Mouse (Mus musculus): ENCODE data around the gene Ifi203.
"Not testable (repeated sequence)": the region's sequence is repeated elsewhere in the genome, so short reads cannot be mapped to it uniquely, and the experiment has no call there.

Gene Ifi203

DNA sequence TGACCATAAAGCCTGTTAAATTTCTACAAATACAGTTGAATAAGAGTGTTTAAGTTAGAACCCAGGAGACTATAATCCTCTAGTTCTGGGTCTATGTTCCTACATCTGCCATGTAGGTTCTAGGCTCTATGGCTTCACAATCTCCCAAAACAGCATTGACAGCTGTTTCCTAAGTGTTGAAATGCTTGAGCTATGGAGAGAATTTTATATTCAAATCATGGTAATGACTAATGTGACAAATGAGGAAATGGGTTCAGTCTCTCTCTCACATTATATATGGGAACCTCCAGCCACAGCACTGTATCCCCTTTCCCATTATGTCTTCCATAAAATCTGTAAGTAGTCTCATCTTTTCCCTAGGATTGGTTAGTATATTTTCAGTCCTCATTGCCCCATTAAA lies 34.1 kb downstream of the Ifi203 start:
- CTCF ChIA-PET, POLR2A ChIA-PET: not testable (repeated sequence)

DNA sequence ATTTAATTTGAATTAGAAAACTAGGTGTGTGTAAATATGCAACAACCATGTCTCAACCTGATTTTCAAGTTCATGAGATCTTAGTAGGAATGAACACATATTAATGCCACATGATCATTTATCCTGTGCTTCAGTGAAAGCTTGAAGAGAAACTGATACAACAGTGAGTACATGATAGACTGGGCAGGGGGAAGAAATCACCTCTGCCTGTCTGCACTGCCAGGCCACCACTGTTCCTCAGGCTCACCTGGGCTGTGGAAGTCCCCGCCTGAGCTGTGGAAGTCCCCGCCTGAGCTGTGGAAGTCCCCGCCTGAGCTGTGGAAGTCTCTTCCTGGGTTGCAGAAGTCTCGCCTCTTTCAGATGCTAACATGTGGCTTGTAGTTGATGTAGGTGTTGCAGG lies 36.6 kb downstream of the Ifi203 start:
- POLR2A ChIA-PET, CTCF ChIA-PET: not testable (repeated sequence)

DNA sequence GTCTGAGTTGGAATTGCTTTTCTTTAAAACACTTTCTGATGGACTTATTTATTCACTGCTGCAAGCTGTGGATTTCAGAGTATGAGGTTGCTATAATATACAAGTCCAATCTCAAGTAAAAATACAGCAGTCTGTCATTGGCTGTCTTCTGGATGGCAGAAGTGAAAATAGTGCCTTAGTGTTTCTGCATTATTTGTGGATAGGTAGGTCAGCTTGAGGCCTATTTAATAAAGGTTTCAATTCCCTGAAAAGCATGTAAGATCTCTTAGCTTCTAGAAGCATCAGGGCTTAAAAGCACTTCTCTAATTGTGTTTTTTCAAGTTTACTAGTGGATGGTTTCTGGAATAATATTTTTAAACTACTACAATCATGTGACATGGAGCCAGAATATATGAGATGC lies 52.7 kb downstream of the Ifi203 start:
- CTCF ChIA-PET, POLR2A ChIA-PET: not testable (repeated sequence)

DNA sequence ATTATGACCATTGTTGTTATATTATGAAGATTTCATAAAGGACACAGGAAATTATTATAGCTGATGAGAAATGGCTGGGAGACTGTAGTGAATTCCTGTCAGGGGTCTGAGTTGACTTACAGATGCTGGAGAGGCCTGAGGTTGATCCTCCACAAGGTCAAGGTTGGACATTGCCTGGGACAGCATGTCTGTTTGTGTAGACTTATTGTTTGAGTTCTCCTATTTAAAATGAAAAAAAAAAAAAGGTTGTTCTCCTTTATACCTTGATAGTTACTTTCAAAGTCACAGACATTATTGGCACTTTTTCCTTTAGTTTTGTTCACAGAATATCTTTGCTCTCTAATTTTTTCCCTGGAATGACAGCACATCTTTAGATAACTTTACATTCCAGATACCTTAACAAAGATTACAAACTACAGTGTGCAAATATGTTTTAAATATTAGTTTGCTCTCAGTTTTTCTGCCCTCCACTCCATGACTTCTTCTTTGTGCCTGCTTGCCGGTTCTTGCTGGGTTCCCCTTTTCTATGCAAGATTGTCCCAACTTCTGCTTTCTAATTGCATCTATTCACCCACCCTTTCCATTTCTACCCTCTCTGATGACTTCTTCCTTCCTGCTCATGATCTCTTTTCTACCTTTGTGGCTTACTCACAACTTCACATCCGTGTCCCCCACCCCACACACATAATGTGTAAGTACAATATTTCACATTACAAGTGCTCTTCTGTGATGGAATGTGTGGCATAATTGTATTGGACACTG lies 55.3 kb downstream of the Ifi203 start:
- CTCF ChIA-PET, POLR2A ChIA-PET: not testable (repeated sequence)

DNA sequence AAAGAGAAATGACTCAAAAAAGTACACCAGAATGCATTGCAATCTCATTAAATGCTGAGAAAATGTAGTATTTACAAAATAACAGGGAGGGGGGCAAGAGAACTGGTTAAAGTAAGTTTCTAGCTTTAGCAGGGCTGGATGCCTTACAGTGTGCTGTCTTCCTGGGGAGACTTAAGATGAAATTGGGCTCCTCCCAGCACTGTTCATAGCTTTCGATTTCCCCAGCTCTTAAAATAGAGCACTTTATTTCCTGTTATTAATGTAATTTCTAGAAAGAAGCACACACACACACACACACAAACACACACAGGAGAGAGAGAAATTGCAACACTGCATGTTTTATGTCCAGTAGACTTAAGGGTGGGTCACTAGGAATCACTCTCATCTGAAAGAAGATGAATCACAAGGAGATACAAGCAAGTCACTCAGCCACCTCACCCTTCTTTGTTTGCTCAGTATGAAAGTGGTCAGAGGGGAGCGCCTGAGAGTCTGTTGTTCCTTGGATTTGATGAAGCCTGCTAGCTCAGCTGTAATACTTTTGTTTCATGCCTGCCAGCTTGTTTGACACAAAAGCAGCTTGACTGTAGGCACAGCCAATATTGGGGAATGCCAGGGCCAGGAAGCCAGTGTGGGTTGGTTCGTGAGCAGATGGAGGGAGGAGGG lies 62.3 kb downstream of the Ifi203 start:
- CTCF ChIA-PET, result not testable (repeated sequence)

DNA sequence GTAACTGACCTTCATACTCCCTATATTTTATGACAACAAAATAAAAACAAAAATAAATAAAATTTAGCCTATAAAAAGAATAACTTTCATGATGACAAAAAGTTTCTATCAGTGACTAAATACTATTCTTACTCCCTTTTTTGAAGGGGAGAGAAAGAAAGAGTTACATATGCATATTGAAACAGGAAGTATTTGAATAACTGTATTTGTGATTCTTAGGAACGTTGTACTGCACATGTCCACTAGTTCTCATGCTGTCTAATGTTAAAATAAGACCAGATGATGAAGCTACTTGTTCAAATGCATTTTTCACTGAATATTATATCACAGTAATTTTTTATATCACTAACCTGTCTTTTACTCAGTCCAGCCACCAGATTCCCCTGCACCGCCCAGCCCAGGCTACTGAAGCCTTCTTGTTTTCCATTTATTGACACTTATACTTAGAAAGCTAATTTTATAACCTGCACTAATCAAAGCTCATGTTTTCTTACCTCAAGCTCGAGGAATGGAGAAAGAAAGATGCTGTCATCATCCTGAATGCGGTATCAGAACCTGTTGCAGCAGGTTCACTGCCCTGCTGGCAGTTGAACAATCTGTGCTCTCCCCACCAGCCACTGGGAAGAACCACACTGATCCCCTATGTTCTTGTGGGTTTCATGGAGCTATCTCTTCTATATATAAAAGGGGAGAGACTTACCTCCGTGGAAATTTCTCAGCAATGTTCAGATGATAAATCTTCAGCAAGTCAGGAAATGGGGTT lies 63.1 kb downstream of the Ifi203 start:
- CTCF ChIA-PET, result not testable (repeated sequence)
- POLR2A ChIA-PET, result interaction anchor here in 1 of 4 experiments (0.6 kb wide), 1 partner anchor 63 kb away, joined by 3 read pairs; the partner anchor contains the start of gene Mndal

More for the DNA sequence above, 62.3 kb downstream of the Ifi203 start:
- POLR2A ChIA-PET, result interaction anchor here in 1 of 4 experiments (0.6 kb wide), 1 partner anchor 62 kb away, joined by 3 read pairs; the partner anchor contains the start of gene Mndal

DNA sequence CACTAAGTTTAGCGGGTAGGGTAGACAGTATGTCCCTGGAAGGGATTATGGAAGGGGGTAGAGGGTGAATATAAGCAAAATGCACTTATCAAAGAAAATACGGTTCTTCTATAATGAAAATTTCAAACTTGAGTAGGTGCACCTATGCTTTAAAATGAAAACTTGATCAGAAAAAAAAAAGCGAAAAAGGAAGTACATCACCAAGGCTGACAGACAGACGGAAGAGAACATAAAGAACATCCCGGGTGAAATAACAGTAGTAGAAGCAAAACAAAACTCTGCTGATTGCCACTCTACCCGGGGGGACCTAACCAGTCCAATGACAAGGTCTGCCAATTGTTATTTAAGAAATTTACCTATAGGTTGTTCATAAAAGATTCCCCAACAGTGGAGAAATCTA lies 64.2 kb downstream of the Ifi203 start:
- CTCF ChIA-PET, POLR2A ChIA-PET: not testable (repeated sequence)

DNA sequence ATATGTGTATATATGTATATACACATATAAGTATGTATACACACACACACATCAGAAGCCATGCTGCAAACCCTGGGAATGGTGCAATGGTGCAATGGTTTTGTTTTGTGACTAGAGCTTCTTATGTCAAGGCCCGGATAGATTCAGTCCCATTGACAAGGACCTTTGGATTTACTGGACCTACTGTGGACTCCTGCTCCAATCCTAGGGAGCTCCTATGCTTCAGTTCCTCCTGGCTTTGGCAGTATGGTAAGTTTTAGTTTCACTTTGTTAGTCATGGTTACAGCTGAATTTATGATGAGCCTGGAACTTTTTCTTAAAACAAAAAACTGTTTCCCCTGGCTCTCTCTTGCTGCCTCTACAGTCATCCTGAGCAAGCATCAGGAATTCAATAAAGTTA lies 65.3 kb downstream of the Ifi203 start:
- POLR2A ChIA-PET, result not testable (repeated sequence)
- CTCF ChIA-PET, result interaction anchor here in 1 of 4 experiments (0.5 kb wide), 1 partner anchor 1164 kb away, joined by 4 read pairs; no protein-coding TSS in a partner anchor
